Mouse (Mus musculus) ES-E14 (cell line): ENCODE measurements at regions not wholly inside any gene's neighbourhood (a gene's known extent, or its start where the extent isn't known, plus 50 kb on each side); places are given as distances from the start of the nearest gene placed in this dataset.

Experiments
- CHD2 ChIP-seq: IDR thresholded peaks from 2 replicates; pipeline ENCODE4 v1.6.1; 2014; ENCODE audit warnings: mild to moderate bottlenecking, low read depth, low read length, inconsistent platforms
- ZC3H11A ChIP-seq: IDR thresholded peaks from 2 replicates; pipeline ENCODE4 v1.6.1; 2012; ENCODE audit warnings: low read depth, mild to moderate bottlenecking, inconsistent platforms, low read length, borderline replicate concordance
- ZNF384 ChIP-seq: IDR thresholded peaks from 2 replicates; pipeline ENCODE4 v1.6.1; 2012; ENCODE audit warnings: low read depth, low read length, inconsistent platforms

- no peak for TF ChIP-seq ZNF384
- no peak for TF ChIP-seq ZC3H11A
- no peak for TF ChIP-seq CHD2
Observed at GRCm38 (mm10) chr6:141197501-141197900, 51.6 kb upstream of the Pde3a start.
